Mouse (Mus musculus) ES-E14 (cell line): ENCODE data around the gene Nxn. TPM values are rescaled to one million over a fixed set of nuclear protein-coding genes. Genes with fewer than 3 reads are reported as not detected.

Experiments used
- DNase-seq: peaks from one replicate; pipeline ENCODE4 v3.0.0-alpha.2; 2013; ENCODE audit warnings: low read depth, low spot score
- H3K27ac ChIP-seq: 2 replicates; pipeline ENCODE4 v1.5.1; 2012; ENCODE audit warnings: low read depth, mild to moderate bottlenecking, low read length, moderate library complexity, mixed read lengths; ENCODE audit not compliant: poor library complexity, insufficient read depth, severe bottlenecking
- H3K36me3 ChIP-seq: 2 replicates; pipeline ENCODE4 v1.6.1; 2012; ENCODE audit warnings: mild to moderate bottlenecking, low read length, moderate library complexity, mixed read lengths; ENCODE audit not compliant: control insufficient read depth, poor library complexity, insufficient read depth, severe bottlenecking
- H3K4me1 ChIP-seq, 2 experiments: fragments of 150-350 bp in 1 of 2; sonication (generic) in 1 of 2; 2 replicates each; pipeline ENCODE4 v1.6.1; 2012; ENCODE audit warnings: low read length in 2 of 2, mild to moderate bottlenecking in 1 of 2, mixed read lengths in 1 of 2; ENCODE audit not compliant: control insufficient read depth in 2 of 2, insufficient read depth in 2 of 2, poor library complexity in 1 of 2
- H3K4me3 ChIP-seq, 2 experiments: fragments of 150-350 bp in 1 of 2; sonication (generic) in 1 of 2; 2 replicates each; pipeline ENCODE4 v1.5.1; 2012; ENCODE audit warnings: low read length in 2 of 2, low read depth in 1 of 2, mild to moderate bottlenecking in 1 of 2, mixed read lengths in 1 of 2; ENCODE audit not compliant: insufficient read depth in 1 of 2, poor library complexity in 1 of 2, severe bottlenecking in 1 of 2
- H3K9ac ChIP-seq: 2 replicates; pipeline ENCODE4 v1.6.1; 2012; ENCODE audit warnings: low read depth, mild to moderate bottlenecking, low read length, mixed read lengths; ENCODE audit not compliant: poor library complexity, insufficient read depth, severe bottlenecking
- H3K9me3 ChIP-seq: fragments of 150-350 bp; sonication (generic); 2 replicates; pipeline ENCODE4 v1.6.1; 2012; ENCODE audit warnings: low read depth, mild to moderate bottlenecking, low read length; ENCODE audit not compliant: control insufficient read depth, insufficient read depth
- CHD2 ChIP-seq: IDR thresholded peaks from 2 replicates; pipeline ENCODE4 v1.6.1; 2014; ENCODE audit warnings: mild to moderate bottlenecking, low read depth, low read length, inconsistent platforms
- HCFC1 ChIP-seq: IDR thresholded peaks from 2 replicates; pipeline ENCODE4 v1.6.1; 2012; ENCODE audit warnings: low read length, inconsistent platforms, borderline replicate concordance; ENCODE audit not compliant: insufficient read depth
- MAFK ChIP-seq: IDR thresholded peaks from 2 replicates; pipeline ENCODE4 v1.6.1; 2014; ENCODE audit warnings: mild to moderate bottlenecking, low read depth, low read length, inconsistent platforms; ENCODE audit not compliant: insufficient read depth
- ZC3H11A ChIP-seq: IDR thresholded peaks from 2 replicates; pipeline ENCODE4 v1.6.1; 2012; ENCODE audit warnings: low read depth, mild to moderate bottlenecking, inconsistent platforms, low read length, borderline replicate concordance
- ZNF384 ChIP-seq: IDR thresholded peaks from 2 replicates; pipeline ENCODE4 v1.6.1; 2012; ENCODE audit warnings: low read depth, low read length, inconsistent platforms
- in situ Hi-C, 2 experiments: fragments of 600-800 bp; cut with MboI; formaldehyde crosslinking; loops; one replicate each; pipeline ENCODE4 v1.15.1; 2025; ENCODE audit warnings: low sequenced_read_pairs in 2 of 2, inconsistent platforms in 1 of 2; ENCODE audit not compliant: unreplicated experiment in 2 of 2
- total RNA-seq: library from RNA; depleted of rRNA; stranded (reverse); fragments of 300-350 nt; gene quantifications from 2 replicates; pipeline ENCODE4 v1.2.3, GENCODE M21; 2012

Gene Nxn
- total RNA-seq, 1 experiment = 48.0 TPM

DNA sequence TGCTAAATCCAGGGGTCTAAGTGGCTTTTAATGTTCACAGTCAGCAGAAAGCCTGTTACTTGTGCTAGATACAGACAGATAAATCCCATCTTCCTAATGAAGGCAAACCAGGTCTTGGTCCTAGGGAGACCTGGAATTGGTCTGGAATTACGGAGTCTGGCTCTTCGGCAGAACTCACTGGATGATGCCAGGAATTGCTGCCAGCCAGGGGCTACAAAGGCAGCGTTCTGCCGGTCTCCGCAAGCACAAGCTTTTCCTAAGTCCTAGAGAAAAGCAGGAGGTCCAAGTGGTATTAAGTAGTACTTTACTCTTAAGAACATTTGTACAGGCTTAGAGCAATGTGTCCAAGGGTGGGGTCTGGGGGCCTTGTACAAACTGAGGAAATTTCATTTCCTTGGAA lies 14.6 kb downstream of the Nxn start:
- no peak overlapping the region for H3K4me3 ChIP-seq
- TF ChIP-seq ZC3H11A = no peak
- TF ChIP-seq ZNF384 = no peak
- TF ChIP-seq CHD2 = no peak
- in situ Hi-C loops = no loop called here
- DNase-seq = no peak
- no peak overlapping the region for H3K27ac ChIP-seq
- no peaks in the 10 kb centered on the region for H3K36me3 ChIP-seq
- H3K9me3 ChIP-seq = no peaks in the 10 kb centered on the region
- H3K9ac ChIP-seq = no peak overlapping the region
- peaks cover 5 to 28% of the 10 kb centered on the region in 2 experiments for H3K4me1 ChIP-seq

- H3K36me3 ChIP-seq = no peaks in the 10 kb centered on the region
- no peak overlapping the region for H3K27ac ChIP-seq
- no peak overlapping the region for H3K4me3 ChIP-seq
- no peak overlapping the region for H3K9ac ChIP-seq
- peaks cover 5 to 24% of the 10 kb centered on the region in 2 experiments for H3K4me1 ChIP-seq
- no peaks in the 10 kb centered on the region for H3K9me3 ChIP-seq
- DNase-seq = no peak
- in situ Hi-C loops = no loop called here
- no peak for TF ChIP-seq MAFK
- no peak for TF ChIP-seq ZNF384
- TF ChIP-seq ZC3H11A = no peak
- TF ChIP-seq HCFC1 = no peak
These were observed 16.1 kb downstream of the Nxn start for GRCm38 (mm10) chr11:76382711-76383324.

- no peak for DNase-seq
- TF ChIP-seq ZNF384 (no peak), ZC3H11A (no peak), HCFC1 (no peak), CHD2 (no peak), MAFK (no peak)
- in situ Hi-C loops = no loop called here
- no peaks in the 10 kb centered on the region for H3K9me3 ChIP-seq
- H3K9ac ChIP-seq = no peak overlapping the region
- no peak overlapping the region for H3K4me3 ChIP-seq
- no peak overlapping the region for H3K27ac ChIP-seq
- H3K36me3 ChIP-seq = no peaks in the 10 kb centered on the region
- H3K4me1 ChIP-seq = peaks cover 5 to 23% of the 10 kb centered on the region in 2 experiments
These were observed 17.6 kb downstream of the Nxn start for GRCm38 (mm10) chr11:76381201-76381885.

DNA sequence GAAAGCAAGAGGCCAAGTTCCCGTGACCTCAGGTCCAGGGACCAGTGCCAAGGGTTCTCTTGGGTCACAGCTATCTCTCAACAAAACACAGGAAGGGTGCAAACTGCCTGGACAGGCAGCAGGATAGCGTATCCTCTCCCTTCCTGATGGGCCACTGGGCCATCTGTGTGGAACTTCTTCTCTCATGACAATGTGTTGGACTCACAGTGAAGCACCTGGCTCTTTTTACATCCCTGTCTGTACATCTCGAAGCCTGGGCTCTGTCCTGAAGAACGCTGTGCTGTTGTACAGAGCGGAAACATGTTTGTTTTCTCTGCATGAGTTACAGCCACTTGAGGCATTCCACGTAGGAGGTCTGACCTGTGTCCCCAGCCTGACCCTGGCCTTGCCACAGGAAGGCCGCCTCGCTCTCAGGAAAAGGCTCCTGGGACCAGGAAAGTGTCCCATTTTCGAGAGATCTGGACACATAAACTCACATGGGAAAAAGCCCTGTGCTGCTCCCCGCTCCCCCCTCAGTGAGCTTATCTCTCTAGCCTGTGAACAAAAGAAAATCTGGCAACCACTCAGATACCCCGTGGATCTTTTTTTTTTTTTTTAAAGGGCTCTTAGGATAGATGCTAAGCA lies 18.9 kb downstream of the Nxn start:
- no peak for DNase-seq
- H3K9ac ChIP-seq = no peak overlapping the region
- H3K4me1 ChIP-seq = peaks cover 0 to 16% of the 10 kb centered on the region in 2 experiments; a peak in 2 of 4 replicates
- no peak overlapping the region for H3K4me3 ChIP-seq
- TF ChIP-seq CHD2 (no peak), ZNF384 (no peak), HCFC1 (no peak)
- no peak overlapping the region for H3K27ac ChIP-seq
- no peaks in the 10 kb centered on the region for H3K9me3 ChIP-seq
- H3K36me3 ChIP-seq = no peaks in the 10 kb centered on the region
- in situ Hi-C loops = no loop called here

- Histone ChIP-seq H3K4me3 (no peak overlapping the region), H3K4me1 (peaks cover 3 to 21% of the 10 kb centered on the region in 2 experiments; a peak in 3 of 4 replicates), H3K9ac (no peak overlapping the region), H3K36me3 (no peaks in the 10 kb centered on the region), H3K27ac (no peak overlapping the region), H3K9me3 (no peaks in the 10 kb centered on the region)
- in situ Hi-C loops = no loop called here
- TF ChIP-seq HCFC1 = no peak
- TF ChIP-seq MAFK = no peak
- no peak for TF ChIP-seq CHD2
- no peak for DNase-seq
These were observed 22.5 kb downstream of the Nxn start for GRCm38 (mm10) chr11:76376425-76376824.
